Mouse (Mus musculus) left cerebral cortex, postnatal 4 days (tissue): ENCODE data around the gene Cep83. TPM values are rescaled to one million over a fixed set of nuclear protein-coding genes. Genes with fewer than 3 reads are reported as not detected.
"Not testable (repeated sequence)": the region's sequence is repeated elsewhere in the genome, so short reads cannot be mapped to it uniquely, and the experiment has no call there.

Experiments
- DNase-seq: peaks from one replicate; pipeline ENCODE4 v3.0.0-alpha.2; 2022
- intact Hi-C: fragments of 180-260 bp; cut with DNase I; formaldehyde crosslinking; loops from one replicate; pipeline ENCODE4 v1.15.1; 2025
- total RNA-seq, 2 experiments: library from RNA; stranded (reverse); gene quantifications; 2 replicates each; pipeline ENCODE4 v1.2.3; 2021

Gene Cep83
- 10 to 100 TPM; 29.7 to 31.8 TPM for total RNA-seq

GRCm38 (mm10) chr10:94688420-94689175 lies at the start of gene Cep83:
TSS of gene Cep83 (plus strand) at chr10:94688654.
- DNase-seq = peak; percentile 95
- intact Hi-C loops = loop anchor here (5.0 kb wide), 1 partner anchor 259 kb away; no protein-coding TSS in a partner anchor

- intact Hi-C loops = no loop called here
- DNase-seq = no peak
Observed at GRCm38 (mm10) chr10:94639281-94639680, 49.2 kb upstream of the Cep83 start.

- no peak for DNase-seq
- intact Hi-C loops = no loop called here
Observed at GRCm38 (mm10) chr10:94640067-94640466, 48.4 kb upstream of the Cep83 start.

GRCm38 (mm10) chr10:94664036-94664435 lies 24.4 kb upstream of the Cep83 start:
- intact Hi-C loops = no loop called here
- no peak for DNase-seq

- no peak for DNase-seq
- intact Hi-C loops = no loop called here
Observed at GRCm38 (mm10) chr10:94664455-94664854, 24.0 kb upstream of the Cep83 start.

- DNase-seq = no peak
- intact Hi-C loops = no loop called here
Observed at GRCm38 (mm10) chr10:94668147-94668546, 20.3 kb upstream of the Cep83 start.

GRCm38 (mm10) chr10:94687801-94688419 lies 544 bp upstream of the Cep83 start:
- intact Hi-C loops = loop anchor here (5.0 kb wide), 1 partner anchor 259 kb away; no protein-coding TSS in a partner anchor
- DNase-seq = peak; percentile 72

- intact Hi-C loops = loop anchor here (5.0 kb wide), 1 partner anchor 258 kb away; no protein-coding TSS in a partner anchor
- DNase-seq = no peak
Observed at GRCm38 (mm10) chr10:94689176-94689510, 689 bp downstream of the Cep83 start.

- no peak for DNase-seq
Observed at GRCm38 (mm10) chr10:94690376-94690775, 1.9 kb downstream of the Cep83 start.

GRCm38 (mm10) chr10:94692163-94692562 lies 3.7 kb downstream of the Cep83 start:
- intact Hi-C loops = no loop called here
- DNase-seq = no peak

More at GRCm38 (mm10) chr10:94690376-94690775, 1.9 kb downstream of the Cep83 start:
- intact Hi-C loops = no loop called here

- intact Hi-C loops = no loop called here
- no peak for DNase-seq
Observed at GRCm38 (mm10) chr10:94705643-94706258, 17.3 kb downstream of the Cep83 start.

- intact Hi-C loops = no loop called here
Observed at GRCm38 (mm10) chr10:94706695-94707094, 18.2 kb downstream of the Cep83 start.

GRCm38 (mm10) chr10:94709622-94710319 lies 21.3 kb downstream of the Cep83 start:
- intact Hi-C loops = no loop called here
- peak; percentile 59 for DNase-seq

More at GRCm38 (mm10) chr10:94706695-94707094, 18.2 kb downstream of the Cep83 start:
- no peak for DNase-seq

GRCm38 (mm10) chr10:94710320-94710695 lies 21.9 kb downstream of the Cep83 start:
- no peak for DNase-seq
- intact Hi-C loops = no loop called here

- intact Hi-C loops = no loop called here
- no peak for DNase-seq
Observed at GRCm38 (mm10) chr10:94720300-94720699, 31.8 kb downstream of the Cep83 start.

GRCm38 (mm10) chr10:94728053-94728452 lies 39.6 kb downstream of the Cep83 start:
- DNase-seq, intact Hi-C loops: not testable (repeated sequence)

GRCm38 (mm10) chr10:94730445-94730844 lies 42.0 kb downstream of the Cep83 start:
- no peak for DNase-seq
- intact Hi-C loops = no loop called here

- DNase-seq = no peak
- intact Hi-C loops = no loop called here
Observed at GRCm38 (mm10) chr10:94734829-94735228, 46.4 kb downstream of the Cep83 start.

GRCm38 (mm10) chr10:94740221-94740620 lies 51.8 kb downstream of the Cep83 start:
- DNase-seq = no peak
- intact Hi-C loops = no loop called here

- DNase-seq = no peak
- intact Hi-C loops = no loop called here
Observed at GRCm38 (mm10) chr10:94741459-94741858, 53.0 kb downstream of the Cep83 start.

- peak; percentile 6 for DNase-seq
- intact Hi-C loops = no loop called here
Observed at GRCm38 (mm10) chr10:94747011-94747410, 58.6 kb downstream of the Cep83 start.
